Mouse (Mus musculus): ENCODE measurements around the gene Zfp385c.

The Zfp385c gene

DNA sequence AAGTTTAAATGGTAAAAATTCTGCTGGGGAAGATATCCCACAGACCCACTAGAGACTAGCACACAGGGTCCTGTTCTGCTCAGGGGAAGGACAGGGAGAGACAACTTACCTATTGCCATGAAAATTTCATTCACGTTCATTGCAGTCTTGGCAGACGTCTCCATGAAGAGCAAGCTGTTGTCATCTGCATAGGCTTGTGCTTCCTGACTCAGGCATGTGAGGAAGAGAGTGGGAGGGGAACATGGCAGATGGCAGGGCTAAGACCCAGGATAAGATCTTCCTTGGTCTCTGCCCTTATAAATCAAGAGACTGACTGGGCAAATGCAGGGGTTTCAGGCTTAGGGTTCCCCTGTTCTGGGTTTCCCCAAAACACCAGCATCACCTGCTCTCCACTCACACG, 24.4 kb upstream of the Zfp385c start:
- no peak for DNase-seq

- no peak for DNase-seq
These were observed 22.7 kb upstream of the Zfp385c start for GRCm38 (mm10) chr11:100714948-100715347.

GRCm38 (mm10) chr11:100714534-100714915, 22.3 kb upstream of the Zfp385c start:
- peak; percentile 89 to 96 for DNase-seq

- DNase-seq: peak; percentile 76 to 86
These were observed 21.7 kb upstream of the Zfp385c start, which contains the start of gene Hspb9 for GRCm38 (mm10) chr11:100713735-100714533. Hspb9 (plus strand) TSS chr11:100713850.

GRCm38 (mm10) chr11:100713174-100713573, 20.9 kb upstream of the Zfp385c start:
- DNase-seq: no peak

DNA sequence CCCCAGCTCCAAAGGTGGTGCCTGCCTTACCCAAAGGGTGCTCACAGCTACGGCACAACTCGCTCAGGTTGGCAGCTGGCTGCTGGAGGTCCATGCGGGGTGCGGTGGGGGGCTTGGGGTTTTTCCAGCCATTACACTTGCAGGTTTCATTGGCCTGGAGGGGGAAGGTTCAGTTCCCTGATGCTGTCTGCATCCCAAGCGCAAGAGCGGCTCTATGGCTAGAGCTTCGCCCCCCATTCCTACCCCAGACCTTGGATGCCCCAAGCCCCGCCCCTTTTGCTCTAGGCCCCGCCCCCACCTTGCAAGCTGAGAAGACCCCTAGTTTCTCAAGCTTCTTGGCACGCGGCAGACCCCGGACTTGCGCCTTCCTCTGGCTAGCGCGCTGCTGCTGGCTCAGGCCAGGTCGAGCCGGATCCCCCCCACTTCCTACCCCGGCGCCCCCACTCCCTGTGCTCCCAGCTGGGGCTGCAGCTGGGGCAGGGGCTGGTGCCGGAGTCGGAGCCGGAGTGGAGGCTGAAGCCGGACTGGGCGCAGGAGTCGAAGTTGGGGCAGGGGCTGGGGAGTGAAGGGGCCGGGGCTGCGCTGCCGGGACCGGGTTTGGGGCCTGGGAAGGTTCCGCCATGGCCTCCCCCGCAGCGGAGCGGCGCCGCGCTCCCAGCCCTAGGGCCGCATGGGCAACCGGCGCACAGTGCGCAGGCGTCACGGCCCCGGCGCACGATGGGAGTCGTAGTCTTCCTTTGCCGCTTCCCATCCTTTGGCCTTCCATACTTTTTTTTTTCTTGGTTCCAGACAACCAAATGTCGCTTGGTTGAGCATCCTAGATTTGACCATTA, 19.7 kb upstream of the Zfp385c start, which contains the start of gene Kat2a:
TSS of gene Kat2a (minus strand) at position 683 of the 833 bp plus-strand sequence.
- peak; percentile 90 to 94 for DNase-seq

DNA sequence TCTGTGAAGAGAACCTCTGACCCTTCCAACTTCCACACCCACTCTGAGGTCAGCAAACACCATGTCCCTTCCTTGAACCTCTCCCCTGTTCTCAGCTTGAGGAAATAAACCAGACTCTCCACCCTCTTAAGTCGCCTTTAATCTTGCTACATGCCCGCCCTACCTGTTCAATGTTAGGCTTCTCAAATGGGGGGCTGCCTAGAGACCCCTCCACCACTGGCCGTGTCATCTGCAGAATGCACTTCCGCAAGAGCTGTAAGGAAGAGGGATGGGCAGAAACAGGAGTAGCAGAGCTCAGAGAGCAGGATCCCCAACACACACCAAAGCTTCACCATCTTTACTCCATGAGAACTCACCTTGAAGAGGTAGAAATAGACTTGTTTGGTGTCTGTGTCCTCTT, 18.7 kb upstream of the Zfp385c start:
- DNase-seq: no peak

DNA sequence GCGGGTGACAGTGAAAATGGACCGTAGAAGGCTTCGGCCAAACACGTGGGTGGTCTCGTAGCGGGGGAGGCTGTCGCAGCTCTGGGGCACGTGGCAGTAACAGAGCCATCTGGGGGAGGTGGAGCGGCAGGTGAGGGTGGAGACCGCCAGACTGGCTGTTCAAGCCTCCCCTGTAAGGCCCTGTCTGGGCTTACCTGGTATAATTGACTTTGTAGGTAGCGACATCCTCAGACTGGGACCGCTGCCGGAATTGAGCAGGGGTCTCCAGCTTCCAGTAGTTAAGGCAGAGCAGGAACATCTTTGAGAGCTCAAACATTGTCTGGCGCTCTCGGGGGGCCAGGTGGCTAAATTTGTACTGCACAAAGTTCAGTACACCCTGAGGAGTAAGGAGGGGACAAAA, 18.3 kb upstream of the Zfp385c start:
- DNase-seq: no peak

- DNase-seq: no peak
These were observed 17.1 kb upstream of the Zfp385c start for GRCm38 (mm10) chr11:100709201-100709810.

DNA sequence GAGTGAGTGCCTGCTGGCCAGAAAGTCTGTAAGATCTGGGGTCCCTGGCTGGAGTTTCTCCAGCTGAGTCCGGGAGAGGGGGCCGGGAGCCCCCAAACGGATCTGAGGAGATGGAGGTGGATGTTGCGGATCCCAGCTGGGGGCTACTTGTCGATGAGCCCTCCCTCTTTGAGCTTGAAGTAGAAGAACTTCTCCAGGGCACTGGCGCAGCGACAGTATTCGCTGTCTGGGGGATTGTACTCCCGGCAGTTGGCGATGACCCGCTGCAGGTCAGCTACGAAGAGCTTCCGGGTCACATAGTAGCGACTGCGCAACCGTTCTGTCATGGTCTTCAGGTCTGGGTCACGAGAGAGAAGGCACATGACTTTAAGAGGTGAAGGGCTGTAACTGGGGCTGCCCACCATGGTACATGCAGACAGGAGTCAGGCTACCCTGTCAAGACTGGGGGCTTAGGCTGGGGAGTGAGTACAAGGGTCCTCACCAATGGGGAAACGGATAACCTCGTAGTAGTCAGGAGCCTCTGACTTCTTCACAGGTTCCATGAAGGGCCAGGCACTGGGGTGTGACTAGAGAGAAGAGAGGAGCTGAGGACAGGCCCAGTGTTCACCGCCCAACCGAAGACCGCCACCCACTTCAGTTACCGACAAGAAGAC, 13.0 kb upstream of the Zfp385c start:
- DNase-seq: no peak

DNA sequence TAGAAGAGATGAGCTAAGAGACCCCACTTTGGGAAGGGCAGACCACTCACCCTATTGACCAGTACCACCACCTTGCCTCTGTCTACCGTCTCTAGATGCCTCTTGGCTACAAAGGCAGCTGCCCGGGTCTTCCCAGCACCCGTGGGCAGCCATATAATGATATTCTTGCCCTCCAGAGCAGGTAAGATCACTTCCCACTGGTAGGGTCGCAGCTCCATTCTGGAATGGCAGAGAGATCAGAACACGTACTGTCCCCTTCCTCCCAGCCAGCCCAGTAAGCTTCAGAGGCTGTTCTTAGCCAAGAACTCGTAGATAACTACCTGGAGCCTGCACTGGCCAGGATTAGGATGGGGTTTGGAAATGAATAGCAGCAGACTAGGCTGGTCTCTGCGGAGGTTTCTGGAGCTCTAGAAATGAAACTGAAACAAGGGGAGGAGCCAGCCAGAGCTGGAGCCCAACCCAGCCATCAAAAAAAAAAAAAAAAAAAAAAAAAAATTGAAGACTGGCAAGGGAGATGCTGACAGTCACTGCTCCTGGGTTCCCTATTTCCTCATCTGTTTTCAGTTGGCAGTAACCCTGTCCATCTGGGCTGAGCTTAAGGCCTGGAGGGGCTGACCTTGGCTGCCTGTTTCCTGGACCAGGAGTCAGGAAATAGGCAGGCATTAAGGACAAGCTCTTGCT, 11.7 kb upstream of the Zfp385c start, which contains the start of gene Dhx58:
TSS of gene Dhx58 (minus strand) at position 421 of the 681 bp plus-strand sequence.
- peak in 1 of 2 experiments; percentile 36 for DNase-seq

GRCm38 (mm10) chr11:100703366-100703765, 11.1 kb upstream of the Zfp385c start:
- DNase-seq: peak; percentile 74 to 75

- DNase-seq: no peak
These were observed 10.7 kb upstream of the Zfp385c start for GRCm38 (mm10) chr11:100702906-100703305.

GRCm38 (mm10) chr11:100702081-100702851, 10.0 kb upstream of the Zfp385c start:
- peak; percentile 65 to 74 for DNase-seq

DNA sequence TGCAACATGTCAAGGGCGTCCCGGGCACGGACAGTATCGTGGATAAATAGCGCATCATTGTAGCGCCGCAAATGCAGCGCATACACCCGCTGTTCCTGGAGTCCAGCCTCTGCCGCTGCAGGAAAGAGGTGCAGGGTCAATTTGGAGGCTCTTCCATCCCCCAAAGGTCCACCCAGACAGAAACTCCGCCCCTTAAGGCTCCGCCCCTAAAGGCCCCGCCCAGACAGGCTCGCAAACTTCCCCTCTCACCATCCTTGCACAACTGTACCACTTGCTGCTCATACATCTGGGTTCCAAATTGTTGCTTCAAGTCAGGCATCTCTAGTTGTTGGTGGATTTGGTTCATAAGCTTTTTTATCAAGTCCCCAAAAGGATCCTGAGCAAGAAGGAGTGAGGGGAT, 9.0 kb upstream of the Zfp385c start:
- peak; percentile 43 to 73 for DNase-seq

- DNase-seq: no peak
These were observed 8.5 kb upstream of the Zfp385c start for GRCm38 (mm10) chr11:100700710-100701109.

GRCm38 (mm10) chr11:100697921-100698320, 5.7 kb upstream of the Zfp385c start:
- no peak for DNase-seq

- peak; percentile 61 to 88 for DNase-seq
These were observed 2.7 kb upstream of the Zfp385c start for GRCm38 (mm10) chr11:100694926-100695325.

GRCm38 (mm10) chr11:100693154-100693553, 899 bp upstream of the Zfp385c start:
- no peak for DNase-seq

DNA sequence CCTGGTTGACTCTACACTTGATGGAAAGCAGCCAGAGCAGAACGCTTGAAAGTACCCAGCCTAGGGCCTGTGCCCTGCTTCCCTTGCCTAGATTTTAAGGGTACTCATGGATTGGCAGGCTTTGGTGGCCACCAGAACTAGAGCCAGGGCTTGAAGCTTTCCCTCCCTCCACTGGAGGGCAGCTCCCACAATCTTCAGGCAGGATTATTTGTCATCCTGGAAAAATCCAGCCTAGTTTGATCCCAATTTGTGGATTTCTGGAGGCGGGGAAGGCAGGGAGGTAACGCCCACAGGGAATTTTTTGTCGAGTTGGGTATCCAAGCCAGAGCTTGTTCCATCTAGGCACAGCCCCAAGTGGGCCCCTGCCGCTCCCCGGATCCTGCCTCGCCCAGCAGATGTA, 1.9 kb downstream of the Zfp385c start:
- no peak for DNase-seq

DNA sequence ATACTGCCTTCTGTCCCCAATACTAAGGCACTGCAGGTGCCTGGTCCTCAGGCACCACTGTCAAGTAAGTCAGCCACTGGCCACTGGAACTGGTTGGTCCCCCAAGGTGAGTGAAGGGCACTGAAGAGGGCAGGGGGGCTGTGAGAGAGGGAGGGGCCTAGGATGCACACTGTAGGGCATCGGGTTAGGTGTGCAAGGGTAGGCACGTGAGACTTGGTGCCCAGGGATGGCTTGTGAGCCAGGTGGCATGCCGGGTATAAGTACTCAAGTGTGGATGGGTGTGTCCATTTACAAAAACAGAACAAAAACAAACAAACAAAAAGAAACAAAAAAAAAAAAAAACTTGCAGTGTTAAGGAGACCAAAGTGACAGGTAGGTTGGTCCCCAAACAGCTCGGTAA, 3.8 kb downstream of the Zfp385c start:
- DNase-seq: no peak

Data from kidney, postnatal 36 days (tissue).